Mouse (Mus musculus): ENCODE measurements around the gene Cpxcr1.

Cpxcr1 gene

GRCm38 (mm10) chrX:116448644-116449043, at the start of gene Cpxcr1:
Gene Cpxcr1, plus strand, starts transcription at chrX:116448944.
- no peak for DNase-seq (ENCODE audit: low read depth, low spot score)

All from skeletal muscle tissue, adult 2 months (tissue).